Mouse (Mus musculus): ENCODE measurements around the gene Rgs1. TPM values are rescaled to one million over a fixed set of nuclear protein-coding genes. Genes with fewer than 3 reads are reported as not detected.

Rgs1 gene
- 0.28 TPM in 1 of 2 replicates, not detected in the other for polyA plus RNA-seq (2015; fragmentation: Nextera tagmentation; extraction: Ambion mirVana)

DNA sequence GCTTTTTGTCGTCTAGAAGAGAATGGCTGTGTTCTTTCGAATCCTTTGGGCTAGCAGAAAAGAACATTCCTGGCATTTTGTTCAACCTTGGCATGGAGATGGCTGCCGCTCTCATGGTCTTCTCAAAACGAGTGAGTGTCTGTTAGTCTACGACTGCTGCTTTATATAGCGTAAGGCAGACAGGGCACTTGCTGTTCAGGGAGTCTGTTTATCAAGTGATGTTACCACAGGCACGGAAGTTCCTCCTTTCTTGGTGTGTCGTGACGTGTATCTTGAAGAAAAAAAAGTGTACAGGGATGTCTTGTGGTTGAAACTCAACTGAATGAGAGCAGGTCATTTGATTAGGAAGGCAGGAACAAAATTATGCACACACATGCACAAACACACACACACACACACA, at the start of gene Rgs1:
Gene Rgs1 (minus strand): TSS at position 320 of the 400 bp plus-strand sequence.
- Histone ChIP-seq H3K9me3 (ENCODE audit: control insufficient read depth, low read length) (0 out of 2 replicates have a peak, but pooled peaks cover 2% of the 10 kb centered on the region), H3K4me2 (ENCODE audit: low read length) (no peak within 1 kb of the TSS), H3K27me3 (replicated peaks; ENCODE audit: control insufficient read depth, insufficient read depth, low read length) (no peaks in the 10 kb centered on the region), H3K36me3 (ENCODE audit: control insufficient read depth, insufficient read depth, low read length) (no peaks in the 10 kb centered on the region), H3K4me1 (ENCODE audit: control insufficient read depth, insufficient read depth, low read depth, low read length) (no peaks in the 10 kb centered on the region), H3K9ac (ENCODE audit: low read depth, low read length) (no peak within 1 kb of the TSS), H3K4me3 (ENCODE audit: low read length) (no peak within 1 kb of the TSS), H3K27ac (ENCODE audit: low read depth, low read length) (no peak within 1 kb of the TSS)
- WGBS: 75% methylated on average over 9 of the region's 9 CpGs
- ATAC-seq: no peak

- H3K36me3 ChIP-seq (ENCODE audit: control insufficient read depth, insufficient read depth, low read length): no peaks in the 10 kb centered on the region
- no peak overlapping the region for H3K27ac ChIP-seq (ENCODE audit: low read depth, low read length)
- WGBS: 90% methylated on average over 3 of the region's 3 CpGs
- no peak overlapping the region for H3K4me3 ChIP-seq (ENCODE audit: low read length)
- H3K4me1 ChIP-seq (ENCODE audit: control insufficient read depth, insufficient read depth, low read depth, low read length): no peaks in the 10 kb centered on the region
- no peak overlapping the region for H3K9ac ChIP-seq (ENCODE audit: low read depth, low read length)
- H3K9me3 ChIP-seq (ENCODE audit: control insufficient read depth, low read length): 0 out of 2 replicates have a peak, but pooled peaks cover 2% of the 10 kb centered on the region
- H3K27me3 ChIP-seq (replicated peaks; ENCODE audit: control insufficient read depth, insufficient read depth, low read length): no peaks in the 10 kb centered on the region
- H3K4me2 ChIP-seq (ENCODE audit: low read length): no peak overlapping the region
- ATAC-seq: no peak
Observed at GRCm38 (mm10) chr1:144283020-144284014, 34.3 kb upstream of the Rgs1 start.

- Histone ChIP-seq H3K9ac (ENCODE audit: low read depth, low read length) (no peak overlapping the region), H3K4me1 (ENCODE audit: control insufficient read depth, insufficient read depth, low read depth, low read length) (no peaks in the 10 kb centered on the region), H3K4me3 (ENCODE audit: low read length) (no peak overlapping the region), H3K27me3 (replicated peaks; ENCODE audit: control insufficient read depth, insufficient read depth, low read length) (no peaks in the 10 kb centered on the region), H3K27ac (ENCODE audit: low read depth, low read length) (no peak overlapping the region), H3K36me3 (ENCODE audit: control insufficient read depth, insufficient read depth, low read length) (no peaks in the 10 kb centered on the region), H3K4me2 (ENCODE audit: low read length) (no peak overlapping the region), H3K9me3 (ENCODE audit: control insufficient read depth, low read length) (0 out of 2 replicates have a peak, but pooled peaks cover 2% of the 10 kb centered on the region)
- WGBS: 80% methylated on average over 4 of the region's 4 CpGs
- ATAC-seq: no peak
Observed at GRCm38 (mm10) chr1:144280056-144280455, 31.0 kb upstream of the Rgs1 start.

DNA sequence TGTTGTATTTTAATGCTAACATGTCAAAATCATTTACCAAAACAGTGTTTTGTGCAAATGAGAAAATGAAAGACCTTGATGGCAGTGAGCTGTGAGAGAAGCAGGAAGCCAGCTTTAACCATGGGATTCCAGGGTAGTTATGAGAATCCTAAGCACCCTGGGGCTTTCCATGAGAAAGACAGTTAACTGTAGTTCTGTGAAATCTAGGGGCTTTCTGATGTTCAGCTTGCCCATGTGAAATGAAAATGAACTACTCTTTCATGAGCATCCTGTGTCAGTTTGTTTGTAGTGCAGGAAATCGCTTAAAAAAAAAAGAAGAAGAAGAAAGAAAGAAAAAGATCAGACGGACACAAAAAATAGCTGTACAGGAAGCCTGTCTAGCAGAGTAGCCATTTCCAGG, 23.9 kb upstream of the Rgs1 start:
- H3K4me1 ChIP-seq (ENCODE audit: control insufficient read depth, insufficient read depth, low read depth, low read length): no peaks in the 10 kb centered on the region
- ATAC-seq: no peak
- no peaks in the 10 kb centered on the region for H3K36me3 ChIP-seq (ENCODE audit: control insufficient read depth, insufficient read depth, low read length)
- H3K4me3 ChIP-seq (ENCODE audit: low read length): no peak overlapping the region
- WGBS: 91% methylated on average over 2 of the region's 2 CpGs
- no peak overlapping the region for H3K27ac ChIP-seq (ENCODE audit: low read depth, low read length)
- no peaks in the 10 kb centered on the region for H3K9me3 ChIP-seq (ENCODE audit: control insufficient read depth, low read length)
- no peaks in the 10 kb centered on the region for H3K27me3 ChIP-seq (replicated peaks; ENCODE audit: control insufficient read depth, insufficient read depth, low read length)
- no peak overlapping the region for H3K9ac ChIP-seq (ENCODE audit: low read depth, low read length)
- no peak overlapping the region for H3K4me2 ChIP-seq (ENCODE audit: low read length)

- Histone ChIP-seq H3K36me3 (ENCODE audit: control insufficient read depth, insufficient read depth, low read length) (no peaks in the 10 kb centered on the region), H3K9ac (ENCODE audit: low read depth, low read length) (no peak overlapping the region), H3K4me2 (ENCODE audit: low read length) (no peak overlapping the region), H3K4me3 (ENCODE audit: low read length) (no peak overlapping the region), H3K9me3 (ENCODE audit: control insufficient read depth, low read length) (no peaks in the 10 kb centered on the region), H3K27me3 (replicated peaks; ENCODE audit: control insufficient read depth, insufficient read depth, low read length) (no peaks in the 10 kb centered on the region), H3K27ac (ENCODE audit: low read depth, low read length) (no peak overlapping the region), H3K4me1 (ENCODE audit: control insufficient read depth, insufficient read depth, low read depth, low read length) (no peaks in the 10 kb centered on the region)
- ATAC-seq: no peak
- 89% methylated on average over 2 of the region's 2 CpGs for WGBS
Observed at GRCm38 (mm10) chr1:144269112-144269511, 20.1 kb upstream of the Rgs1 start.

- H3K4me1 ChIP-seq (ENCODE audit: control insufficient read depth, insufficient read depth, low read depth, low read length): no peaks in the 10 kb centered on the region
- no peaks in the 10 kb centered on the region for H3K36me3 ChIP-seq (ENCODE audit: control insufficient read depth, insufficient read depth, low read length)
- no peaks in the 10 kb centered on the region for H3K9me3 ChIP-seq (ENCODE audit: control insufficient read depth, low read length)
- 69% methylated on average over 3 of the region's 3 CpGs for WGBS
- H3K27ac ChIP-seq (ENCODE audit: low read depth, low read length): no peak overlapping the region
- no peak overlapping the region for H3K4me3 ChIP-seq (ENCODE audit: low read length)
- H3K27me3 ChIP-seq (replicated peaks; ENCODE audit: control insufficient read depth, insufficient read depth, low read length): no peaks in the 10 kb centered on the region
- ATAC-seq: 0 out of 2 replicates have a peak, but pooled peaks have one; percentile 27
- H3K4me2 ChIP-seq (ENCODE audit: low read length): no peak overlapping the region
- H3K9ac ChIP-seq (ENCODE audit: low read depth, low read length): no peak overlapping the region
Observed at GRCm38 (mm10) chr1:144267471-144268470, 18.7 kb upstream of the Rgs1 start.

DNA sequence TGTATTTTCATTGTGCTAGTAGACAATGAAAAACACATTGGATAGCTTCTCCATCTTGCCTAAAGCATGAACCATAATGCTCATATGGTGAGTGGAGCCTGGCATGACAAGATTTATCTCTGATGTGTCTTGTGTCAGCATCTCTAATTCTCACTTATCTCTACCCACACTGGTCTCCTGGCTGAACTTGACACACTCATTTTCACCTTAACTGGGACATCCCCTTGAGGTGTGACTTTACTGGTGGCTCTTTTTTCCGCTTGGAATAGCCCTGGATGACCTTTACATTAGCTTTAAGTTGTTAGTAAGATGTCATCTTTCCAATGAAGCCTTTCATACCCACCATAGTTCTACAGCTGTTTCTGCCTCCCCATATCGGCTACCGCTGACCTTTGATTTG, 15.0 kb upstream of the Rgs1 start:
- ATAC-seq: no peak

DNA sequence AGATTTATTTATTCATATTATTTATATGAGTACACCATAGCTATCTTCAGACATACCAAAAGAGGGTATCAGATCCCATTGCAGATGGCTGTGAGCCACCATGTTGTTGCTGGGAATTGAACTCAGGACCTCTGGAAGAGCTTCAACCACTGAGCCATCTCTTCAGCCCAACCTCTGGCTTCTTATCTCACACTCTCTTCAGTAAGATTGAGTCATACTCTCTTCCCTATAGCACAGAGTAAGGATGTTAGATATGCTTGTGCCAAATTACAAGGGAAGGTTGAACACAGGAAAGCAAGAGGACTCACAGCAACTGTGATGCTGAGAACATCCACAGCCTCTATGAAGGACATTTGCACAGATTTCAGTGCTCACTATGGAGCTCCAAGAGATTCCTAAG, 13.0 kb upstream of the Rgs1 start:
- Histone ChIP-seq H3K4me2 (ENCODE audit: low read length) (no peak overlapping the region), H3K27ac (ENCODE audit: low read depth, low read length) (no peak overlapping the region), H3K9me3 (ENCODE audit: control insufficient read depth, low read length) (no peaks in the 10 kb centered on the region), H3K27me3 (replicated peaks; ENCODE audit: control insufficient read depth, insufficient read depth, low read length) (no peaks in the 10 kb centered on the region), H3K36me3 (ENCODE audit: control insufficient read depth, insufficient read depth, low read length) (no peaks in the 10 kb centered on the region), H3K4me1 (ENCODE audit: control insufficient read depth, insufficient read depth, low read depth, low read length) (no peaks in the 10 kb centered on the region), H3K9ac (ENCODE audit: low read depth, low read length) (no peak overlapping the region), H3K4me3 (ENCODE audit: low read length) (no peak overlapping the region)
- ATAC-seq: no peak

More for the DNA sequence above, 15.0 kb upstream of the Rgs1 start:
- Histone ChIP-seq H3K4me2 (ENCODE audit: low read length) (no peak overlapping the region), H3K9me3 (ENCODE audit: control insufficient read depth, low read length) (no peaks in the 10 kb centered on the region), H3K27ac (ENCODE audit: low read depth, low read length) (no peak overlapping the region), H3K9ac (ENCODE audit: low read depth, low read length) (no peak overlapping the region), H3K36me3 (ENCODE audit: control insufficient read depth, insufficient read depth, low read length) (no peaks in the 10 kb centered on the region), H3K4me1 (ENCODE audit: control insufficient read depth, insufficient read depth, low read depth, low read length) (no peaks in the 10 kb centered on the region), H3K27me3 (replicated peaks; ENCODE audit: control insufficient read depth, insufficient read depth, low read length) (no peaks in the 10 kb centered on the region), H3K4me3 (ENCODE audit: low read length) (no peak overlapping the region)
- WGBS: 88% methylated on average over 3 of the region's 3 CpGs
